Comparison of ENCODE assay signal across 8 mouse cellular contexts in the genomic region with DNA sequence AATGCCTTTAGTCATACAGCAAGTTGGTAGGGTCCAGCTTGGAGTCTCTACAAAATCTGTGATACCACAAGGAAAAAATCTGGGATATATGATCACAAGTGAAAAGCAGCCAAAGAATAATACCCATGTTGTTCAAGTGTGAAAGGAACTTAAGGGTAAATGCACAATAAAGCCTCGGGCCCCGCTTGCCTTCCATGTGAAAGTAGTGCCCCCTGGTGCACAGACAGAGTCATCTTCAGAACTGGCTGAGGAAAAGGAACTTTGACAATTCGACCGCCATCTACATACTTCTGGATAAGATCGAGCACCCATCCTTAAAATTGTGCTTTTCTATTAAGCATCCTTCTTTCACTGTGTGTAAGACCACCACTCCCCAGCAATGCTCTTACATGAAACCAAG. TPM values are rescaled to one million over a fixed set of nuclear protein-coding genes. Genes with fewer than 3 reads are reported as not detected.
A peak's percentile ranks its signal among the peaks of the same experiment; 100 is the strongest.
DNase-seq lines count a peak whose midpoint lies in the region; ATAC-seq lines count a peak whose summit lies in the region.

No protein-coding gene starts in this region.

- no peak overlapping the region for H3K9ac ChIP-seq in hindbrain, embryonic 14.5 days
- H3K9ac ChIP-seq in hindbrain, embryonic 12.5 days = no peak overlapping the region
- H3K9ac ChIP-seq in forebrain, embryonic 15.5 days (replicated peaks) = no peak overlapping the region

- no peak overlapping the region for H3K4me3 ChIP-seq in hindbrain, embryonic 14.5 days (replicated peaks; ENCODE audit: low read length)
- H3K4me3 ChIP-seq in hindbrain, embryonic 12.5 days = no peak overlapping the region
- no peak overlapping the region for H3K4me3 ChIP-seq in forebrain, embryonic 15.5 days

- H3K9me3 ChIP-seq in hindbrain, embryonic 14.5 days (ENCODE audit: control insufficient read depth, low read length) = no peaks in the 10 kb centered on the region
- no peaks in the 10 kb centered on the region for H3K9me3 ChIP-seq in hindbrain, embryonic 12.5 days (replicated peaks)
- H3K9me3 ChIP-seq in forebrain, embryonic 15.5 days = no peaks in the 10 kb centered on the region

- no peaks in the 10 kb centered on the region for H3K36me3 ChIP-seq in hindbrain, embryonic 14.5 days (replicated peaks; ENCODE audit: control insufficient read depth, insufficient read depth)
- no peaks in the 10 kb centered on the region for H3K36me3 ChIP-seq in hindbrain, embryonic 12.5 days
- H3K36me3 ChIP-seq in forebrain, embryonic 15.5 days = no peaks in the 10 kb centered on the region

- 53% methylated on average over 5 of the region's 5 CpGs for WGBS in hindbrain, embryonic 14.5 days
- 48% methylated on average over 5 of the region's 5 CpGs for WGBS in hindbrain, embryonic 12.5 days
- WGBS in forebrain, embryonic 15.5 days = 57% methylated on average over 5 of the region's 5 CpGs

- ATAC-seq in hindbrain, embryonic 14.5 days (ENCODE audit: low FRiP score) = no peak
- no peak for ATAC-seq in hindbrain, embryonic 12.5 days (ENCODE audit: low FRiP score)
- no peak for ATAC-seq in forebrain, embryonic 15.5 days (replicated peaks)

- H3K4me2 ChIP-seq in hindbrain, embryonic 14.5 days (replicated peaks) = no peak overlapping the region
- H3K4me2 ChIP-seq in hindbrain, embryonic 12.5 days (replicated peaks) = no peak overlapping the region
- no peak overlapping the region for H3K4me2 ChIP-seq in forebrain, embryonic 15.5 days (replicated peaks)

- H3K27ac ChIP-seq in hindbrain, embryonic 14.5 days = no peak overlapping the region
- H3K27ac ChIP-seq in hindbrain, embryonic 12.5 days = no peak overlapping the region
- H3K27ac ChIP-seq in forebrain, embryonic 15.5 days (replicated peaks) = no peak overlapping the region

- DNase-seq in hindbrain, embryonic 14.5 days (ENCODE audit: low spot score) = peak; percentile 71
- DNase-seq in 416B (ENCODE audit: low read depth) = peak; percentile 78
- DNase-seq in Muller cell, postnatal 12 days (ENCODE audit: inconsistent ontology term) = peak; percentile 25
- peak; percentile 63 for DNase-seq in embryo, embryonic 10.5 days (ENCODE audit: low spot score)
- peak; percentile 9 for DNase-seq in layer of hippocampus, adult 9-11 months
- DNase-seq in naive thymus-derived CD4-positive, alpha-beta T cell, adult 2 months (ENCODE audit: low read depth) = peak; percentile 55

- no peaks in the 10 kb centered on the region for H3K27me3 ChIP-seq in hindbrain, embryonic 14.5 days (ENCODE audit: control insufficient read depth, insufficient read depth, low read length)
- H3K27me3 ChIP-seq in hindbrain, embryonic 12.5 days = no peaks in the 10 kb centered on the region
- no peaks in the 10 kb centered on the region for H3K27me3 ChIP-seq in forebrain, embryonic 15.5 days

- H3K4me1 ChIP-seq in hindbrain, embryonic 14.5 days (replicated peaks; ENCODE audit: control insufficient read depth, insufficient read depth, low read length) = no peaks in the 10 kb centered on the region
- H3K4me1 ChIP-seq in hindbrain, embryonic 12.5 days = 0 out of 2 replicates have a peak, but pooled peaks cover 2% of the 10 kb centered on the region
- H3K4me1 ChIP-seq in forebrain, embryonic 15.5 days = peaks cover 6% of the 10 kb centered on the region

RNA-seq across cellular contexts. Expression of gene Stat4, which starts 11.6 kb away (rescaled TPM):
- 0.50 and 0.90 TPM in 2 replicates for polyA plus RNA-seq in hindbrain, embryonic 14.5 days (2014; fragmentation: Nextera tagmentation; extraction: Ambion mirVana)
- 0.73 and 0.88 TPM in 2 replicates for polyA plus RNA-seq in hindbrain, embryonic 12.5 days (2016; fragmentation: Nextera tagmentation; extraction: Ambion mirVana)
- polyA plus RNA-seq in forebrain, embryonic 15.5 days (2015; fragmentation: Nextera tagmentation; extraction: Ambion mirVana) = 0.39 and 0.84 TPM in 2 replicates

Comparison
In these comparisons a context has a peak if more than half of its experiments do, and no peak if none do; other contexts are left out.
1. DNase-seq: peak in every context shown above with its lines; median percentile 78 in 416B; 71 in hindbrain, embryonic 14.5 days; 63 in embryo, embryonic 10.5 days; 55 in naive thymus-derived CD4-positive, alpha-beta T cell, adult 2 months; 25 in Muller cell, postnatal 12 days; 9 in layer of hippocampus, adult 9-11 months.